Comparison of ENCODE assay signal across 13 mouse cellular contexts in genomic region chr2:102550910-102551582, GRCm38 (mm10). TPM values are rescaled to one million over a fixed set of nuclear protein-coding genes. Genes with fewer than 3 reads are reported as not detected.
DNase-seq lines count a peak whose midpoint lies in the region; ATAC-seq and TF ChIP-seq lines count a peak whose summit lies in the region.
"Had no signal": no experiment of that assay in that cellular context is flagged by ENCODE, and none has a peak within 500 bp of the region (broad histone marks: within the 10 kb centered on the region; RNA-seq: fewer than 3 reads in every experiment).

No protein-coding gene starts in this region.

- no peak for DNase-seq in forebrain, postnatal 0 days
- DNase-seq in lung, postnatal 4 days, result no peak
- DNase-seq: cerebellum, adult 9-11 months; gastrocnemius, postnatal 36 days; right cerebral cortex, postnatal 14 days had no signal

- H3K4me3 ChIP-seq in forebrain, embryonic 13.5 days, result no peak overlapping the region
- no peak overlapping the region for H3K4me3 ChIP-seq in forebrain, postnatal 0 days (ENCODE audit: low read depth, low read length)
- peak overlapping the region; percentile 36 for H3K4me3 ChIP-seq in lung, embryonic 15.5 days
- H3K4me3 ChIP-seq in kidney, embryonic 15.5 days (replicated peaks), result peak overlapping the region; percentile 44
- H3K4me3 ChIP-seq in neural tube, embryonic 15.5 days (replicated peaks), result peak overlapping the region; percentile 47

- no peak for ATAC-seq in forebrain, embryonic 13.5 days
- no peak for ATAC-seq in forebrain, postnatal 0 days
- ATAC-seq in lung, embryonic 15.5 days (ENCODE audit: borderline replicate concordance, extremely low read depth, low FRiP score, low TSS enrichment), result peak; percentile 47; the same call in 1 of the 2 replicates
- peak; percentile 83 for ATAC-seq in kidney, embryonic 15.5 days (replicated peaks; ENCODE audit: low FRiP score)
- ATAC-seq in neural tube, embryonic 15.5 days (ENCODE audit: low FRiP score), result no peak
- ATAC-seq in megakaryocyte progenitor cell, adult 5-6 weeks (replicated peaks; ENCODE audit: poor library complexity), result no peak
- no peak for ATAC-seq in cerebellum, adult (ENCODE audit: insufficient number of reproducible peaks, low FRiP score, low TSS enrichment)

- H3K4me2 ChIP-seq in forebrain, embryonic 13.5 days, result peak overlapping the region; percentile 81
- H3K4me2 ChIP-seq in forebrain, postnatal 0 days (ENCODE audit: low read depth), result no peak overlapping the region
- H3K4me2 ChIP-seq in lung, embryonic 15.5 days, result peak overlapping the region; percentile 68
- peak overlapping the region; percentile 75 for H3K4me2 ChIP-seq in kidney, embryonic 15.5 days
- peak overlapping the region; percentile 84 for H3K4me2 ChIP-seq in neural tube, embryonic 15.5 days

- H3K4me1 ChIP-seq in forebrain, embryonic 13.5 days, result peaks cover 11% of the 10 kb centered on the region
- no peaks in the 10 kb centered on the region for H3K4me1 ChIP-seq in forebrain, postnatal 0 days (ENCODE audit: insufficient read depth)
- H3K4me1 ChIP-seq in lung, embryonic 15.5 days, result peaks cover 34% of the 10 kb centered on the region
- peaks cover 45% of the 10 kb centered on the region for H3K4me1 ChIP-seq in kidney, embryonic 15.5 days
- peaks cover 31% of the 10 kb centered on the region for H3K4me1 ChIP-seq in neural tube, embryonic 15.5 days

- no peak for TF ChIP-seq CTCF in forebrain, postnatal 0 days (IDR thresholded peaks at IDR 0.05; ENCODE audit: low read depth)

- WGBS in forebrain, embryonic 13.5 days, result 66% methylated on average over 6 of the region's 6 CpGs
- 59% methylated on average over 6 of the region's 6 CpGs for WGBS in forebrain, postnatal 0 days
- WGBS in lung, embryonic 15.5 days, result 16% methylated on average over 6 of the region's 6 CpGs
- 12% methylated on average over 6 of the region's 6 CpGs for WGBS in kidney, embryonic 15.5 days
- 47% methylated on average over 6 of the region's 6 CpGs for WGBS in neural tube, embryonic 15.5 days

- no peaks in the 10 kb centered on the region for H3K36me3 ChIP-seq in forebrain, embryonic 13.5 days (ENCODE audit: poor library complexity, severe bottlenecking)
- H3K36me3 ChIP-seq in forebrain, postnatal 0 days (ENCODE audit: insufficient read depth), result no peaks in the 10 kb centered on the region
- H3K36me3 ChIP-seq in lung, embryonic 15.5 days, result no peaks in the 10 kb centered on the region
- no peaks in the 10 kb centered on the region for H3K36me3 ChIP-seq in kidney, embryonic 15.5 days
- no peaks in the 10 kb centered on the region for H3K36me3 ChIP-seq in neural tube, embryonic 15.5 days

- H3K27ac ChIP-seq in forebrain, embryonic 13.5 days, result no peak overlapping the region
- H3K27ac ChIP-seq in forebrain, postnatal 0 days (ENCODE audit: low read depth, low read length), result no peak overlapping the region
- peak overlapping the region; percentile 10; the same call in 1 of the 2 replicates for H3K27ac ChIP-seq in lung, embryonic 15.5 days
- peak overlapping the region; percentile 84 for H3K27ac ChIP-seq in kidney, embryonic 15.5 days
- no peak overlapping the region for H3K27ac ChIP-seq in neural tube, embryonic 15.5 days (replicated peaks)
- H3K27ac ChIP-seq: macrophage had no signal

- H3K9me3 ChIP-seq in forebrain, embryonic 13.5 days (replicated peaks), result no peaks in the 10 kb centered on the region
- no peaks in the 10 kb centered on the region for H3K9me3 ChIP-seq in forebrain, postnatal 0 days (ENCODE audit: low read length)
- H3K9me3 ChIP-seq in lung, embryonic 15.5 days, result no peaks in the 10 kb centered on the region
- H3K9me3 ChIP-seq in kidney, embryonic 15.5 days (replicated peaks), result no peaks in the 10 kb centered on the region
- no peaks in the 10 kb centered on the region for H3K9me3 ChIP-seq in neural tube, embryonic 15.5 days (replicated peaks)

- H3K9ac ChIP-seq in forebrain, embryonic 13.5 days, result no peak overlapping the region
- H3K9ac ChIP-seq in forebrain, postnatal 0 days, result no peak overlapping the region
- H3K9ac ChIP-seq in lung, embryonic 15.5 days, result no peak overlapping the region
- H3K9ac ChIP-seq in kidney, embryonic 15.5 days, result no peak overlapping the region
- no peak overlapping the region for H3K9ac ChIP-seq in neural tube, embryonic 15.5 days (replicated peaks)

- H3K27me3 ChIP-seq in forebrain, embryonic 13.5 days, result peaks cover 20% of the 10 kb centered on the region
- H3K27me3 ChIP-seq in forebrain, postnatal 0 days (ENCODE audit: insufficient read depth, low read length), result no peaks in the 10 kb centered on the region; the same call in 1 of the 2 replicates
- no peaks in the 10 kb centered on the region for H3K27me3 ChIP-seq in lung, embryonic 15.5 days
- H3K27me3 ChIP-seq in kidney, embryonic 15.5 days, result peaks cover 12% of the 10 kb centered on the region
- 0 out of 2 replicates have a peak, but pooled peaks cover 3% of the 10 kb centered on the region for H3K27me3 ChIP-seq in neural tube, embryonic 15.5 days (replicated peaks)

RNA-seq across cellular contexts. Expression of gene Pamr1, which starts 1.2 kb away (rescaled TPM):
- polyA plus RNA-seq in forebrain, embryonic 13.5 days (2015; fragmentation: Nextera tagmentation; extraction: Ambion mirVana), result 0.79 and 0.86 TPM in 2 replicates
- total RNA-seq in forebrain, postnatal 0 days (2014; rRNA removed), result 4.2 and 6.5 TPM in 2 replicates
- 4.3 and 4.4 TPM in 2 replicates for polyA plus RNA-seq in forebrain, postnatal 0 days (2015; fragmentation: Nextera tagmentation; extraction: Ambion mirVana)
- 16.6 and 17.4 TPM in 2 replicates for polyA plus RNA-seq in lung, embryonic 15.5 days (2015; fragmentation: Nextera tagmentation; extraction: Ambion mirVana)
- polyA plus RNA-seq in kidney, embryonic 15.5 days (2015; fragmentation: Nextera tagmentation; extraction: Ambion mirVana), result 26.0 and 27.9 TPM in 2 replicates
- polyA plus RNA-seq in neural tube, embryonic 15.5 days (2015; fragmentation: Nextera tagmentation; extraction: Ambion mirVana), result 13.9 and 18.6 TPM in 2 replicates
- not detected in 2 replicates for total RNA-seq in megakaryocyte progenitor cell, adult 5-6 weeks (2015)
- total RNA-seq in megakaryocyte progenitor cell, adult 5-6 weeks (2017), result not detected in 2 replicates
- polyA plus RNA-seq: C2C12, macrophage had no signal

Comparison
In these comparisons a context has a peak if more than half of its experiments do, and no peak if none do; other contexts are left out.
1. ATAC-seq: peak in lung, embryonic 15.5 days (single experiment) and kidney, embryonic 15.5 days (single experiment); none in forebrain, embryonic 13.5 days (single experiment), forebrain, postnatal 0 days (single experiment), neural tube, embryonic 15.5 days (single experiment), megakaryocyte progenitor cell, adult 5-6 weeks (single experiment) and cerebellum, adult (single experiment).
2. H3K27ac ChIP-seq: peak in lung, embryonic 15.5 days (single experiment) and kidney, embryonic 15.5 days (single experiment); none in forebrain, embryonic 13.5 days (single experiment), forebrain, postnatal 0 days (single experiment) and neural tube, embryonic 15.5 days (single experiment).
3. H3K4me3 ChIP-seq: peak in lung, embryonic 15.5 days (single experiment), kidney, embryonic 15.5 days (single experiment) and neural tube, embryonic 15.5 days (single experiment); none in forebrain, embryonic 13.5 days (single experiment) and forebrain, postnatal 0 days (single experiment).